Mouse (Mus musculus): ENCODE results near the gene Ptprn2. TPM values are rescaled to one million over a fixed set of nuclear protein-coding genes. Genes with fewer than 3 reads are reported as not detected.

The Ptprn2 gene
- polyA plus RNA-seq, 1 experiment from 2014 or later = 7.9 TPM

DNA sequence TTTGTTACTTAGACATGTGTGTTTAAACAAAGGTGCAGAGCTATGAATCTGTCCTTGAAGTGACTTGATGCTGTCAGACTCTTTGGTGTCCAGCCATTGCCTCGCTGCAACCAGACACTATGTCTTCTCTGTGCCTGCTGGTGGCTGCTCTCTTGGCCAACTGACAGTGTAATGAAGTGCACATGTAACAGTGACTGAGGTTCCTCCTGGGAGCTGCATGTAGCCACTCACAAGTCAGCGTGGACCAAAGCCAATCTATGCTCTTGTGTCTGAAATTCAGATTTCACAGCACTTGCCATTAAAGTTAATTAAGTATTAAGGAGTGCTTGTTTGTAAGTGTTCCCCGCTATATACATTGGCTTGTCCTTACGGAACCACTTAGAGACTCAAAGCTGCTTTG, 537.7 kb downstream of the Ptprn2 start:
- H3K4me3 ChIP-seq = no peak overlapping the region
- no peak for DNase-seq (ENCODE audit: low spot score)
- H3K27me3 ChIP-seq (ENCODE audit: low read depth, poor library complexity, severe bottlenecking) = no peaks in the 10 kb centered on the region
- H3K9me3 ChIP-seq (replicated peaks) = no peaks in the 10 kb centered on the region
- WGBS = 90% methylated on average over 4 of the region's 4 CpGs
- peaks cover 11% of the 10 kb centered on the region for H3K4me1 ChIP-seq
- H3K36me3 ChIP-seq = no peaks in the 10 kb centered on the region
- H3K27ac ChIP-seq (replicated peaks) = no peak overlapping the region

GRCm38 (mm10) chr12:117024916-117025315, 539.4 kb downstream of the Ptprn2 start:
- no peaks in the 10 kb centered on the region for H3K36me3 ChIP-seq
- no peak for DNase-seq (ENCODE audit: low spot score)
- H3K4me1 ChIP-seq = peaks cover 24% of the 10 kb centered on the region
- H3K27ac ChIP-seq (replicated peaks) = 0 out of 2 replicates have a peak overlapping the region, but pooled peaks have one; percentile 2
- H3K27me3 ChIP-seq (ENCODE audit: low read depth, poor library complexity, severe bottlenecking) = no peaks in the 10 kb centered on the region
- no peak overlapping the region for H3K4me3 ChIP-seq
- WGBS = 92% methylated on average over 4 of the region's 4 CpGs
- no peaks in the 10 kb centered on the region for H3K9me3 ChIP-seq (replicated peaks)

DNA sequence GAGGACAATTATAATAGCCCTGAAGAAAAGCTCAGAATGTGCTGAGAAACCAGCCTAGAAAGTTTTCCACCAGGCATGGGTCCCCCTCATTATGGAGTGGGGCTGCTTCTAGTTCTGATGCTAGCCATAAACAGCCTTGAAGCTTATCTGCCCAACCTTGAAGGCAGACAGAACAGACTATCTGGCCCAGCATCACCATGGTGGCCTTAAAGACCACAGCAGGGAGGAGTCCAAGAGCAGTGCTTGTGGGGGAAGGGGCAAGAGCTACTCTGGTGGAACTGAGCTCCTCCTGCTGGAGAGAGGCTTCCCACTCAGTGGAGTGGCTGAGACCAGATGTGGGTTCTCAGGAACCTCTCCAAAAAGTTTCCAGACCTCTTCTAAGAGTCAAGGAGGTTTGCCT, 540.2 kb downstream of the Ptprn2 start:
- Histone ChIP-seq H3K9me3 (replicated peaks) (no peaks in the 10 kb centered on the region), H3K27ac (replicated peaks) (0 out of 2 replicates have a peak overlapping the region, but pooled peaks have one; percentile 23), H3K36me3 (no peaks in the 10 kb centered on the region), H3K4me1 (peaks cover 24% of the 10 kb centered on the region), H3K27me3 (ENCODE audit: low read depth, poor library complexity, severe bottlenecking) (no peaks in the 10 kb centered on the region), H3K4me3 (no peak overlapping the region)
- no peak for DNase-seq (ENCODE audit: low spot score)

- no peaks in the 10 kb centered on the region for H3K27me3 ChIP-seq (ENCODE audit: low read depth, poor library complexity, severe bottlenecking)
- no peak overlapping the region for H3K4me3 ChIP-seq
- no peaks in the 10 kb centered on the region for H3K9me3 ChIP-seq (replicated peaks)
- H3K36me3 ChIP-seq = no peaks in the 10 kb centered on the region
- no peak for DNase-seq (ENCODE audit: low spot score)
- peaks cover 24% of the 10 kb centered on the region for H3K4me1 ChIP-seq
- H3K27ac ChIP-seq (replicated peaks) = peak overlapping the region; percentile 76; the same call in 1 of the 2 replicates
- 93% methylated on average over 6 of the region's 6 CpGs for WGBS
Observed at GRCm38 (mm10) chr12:117027351-117027750, 541.8 kb downstream of the Ptprn2 start.

- no peak for DNase-seq (ENCODE audit: low spot score)
- Histone ChIP-seq H3K9me3 (replicated peaks) (no peaks in the 10 kb centered on the region), H3K4me3 (no peak overlapping the region), H3K4me1 (peaks cover 24% of the 10 kb centered on the region), H3K27ac (replicated peaks) (peak overlapping the region; percentile 76), H3K36me3 (no peaks in the 10 kb centered on the region), H3K27me3 (ENCODE audit: low read depth, poor library complexity, severe bottlenecking) (no peaks in the 10 kb centered on the region)
- WGBS = 75% methylated on average over 5 of the region's 5 CpGs
Observed at GRCm38 (mm10) chr12:117028333-117028961, 542.9 kb downstream of the Ptprn2 start.

- H3K27ac ChIP-seq (replicated peaks) = no peak overlapping the region; the same call in 1 of the 2 replicates
- no peaks in the 10 kb centered on the region for H3K9me3 ChIP-seq (replicated peaks)
- no peaks in the 10 kb centered on the region for H3K36me3 ChIP-seq
- no peak for DNase-seq (ENCODE audit: low spot score)
- H3K4me3 ChIP-seq = no peak overlapping the region
- peaks cover 28% of the 10 kb centered on the region for H3K4me1 ChIP-seq
- 95% methylated on average over 1 of the region's 1 CpGs for WGBS
- no peaks in the 10 kb centered on the region for H3K27me3 ChIP-seq (ENCODE audit: low read depth, poor library complexity, severe bottlenecking)
Observed at GRCm38 (mm10) chr12:117033172-117033571, 547.7 kb downstream of the Ptprn2 start.

DNA sequence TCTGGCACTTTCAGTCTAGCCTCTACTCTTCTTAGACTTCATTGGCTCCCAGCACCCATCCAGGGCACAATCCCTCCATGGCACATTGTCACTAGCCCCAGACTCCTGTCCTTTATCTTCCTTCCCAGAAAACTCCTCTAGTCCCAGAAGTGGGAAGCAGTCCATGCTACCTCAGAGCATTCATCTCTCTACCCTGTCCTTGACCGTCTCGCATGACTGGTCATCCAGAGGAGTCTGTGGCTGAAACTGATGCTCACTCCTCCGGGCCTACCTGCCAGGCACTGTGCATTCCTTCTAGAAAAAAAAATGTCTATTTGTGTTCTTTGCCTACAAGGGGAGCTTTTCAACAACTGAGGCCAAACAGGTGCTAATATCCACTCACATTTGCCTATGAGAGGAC, 549.0 kb downstream of the Ptprn2 start:
- DNase-seq (ENCODE audit: low spot score) = no peak
- WGBS = 93% methylated on average over 3 of the region's 3 CpGs
- H3K4me1 ChIP-seq = peaks cover 26% of the 10 kb centered on the region
- H3K36me3 ChIP-seq = no peaks in the 10 kb centered on the region
- H3K27me3 ChIP-seq (ENCODE audit: low read depth, poor library complexity, severe bottlenecking) = no peaks in the 10 kb centered on the region
- no peak overlapping the region for H3K4me3 ChIP-seq
- no peaks in the 10 kb centered on the region for H3K9me3 ChIP-seq (replicated peaks)
- H3K27ac ChIP-seq (replicated peaks) = 0 out of 2 replicates have a peak overlapping the region, but pooled peaks have one; percentile 14

- 0 out of 2 replicates have a peak overlapping the region, but pooled peaks have one; percentile 73 for H3K27ac ChIP-seq (replicated peaks)
- WGBS = 6% methylated on average over 2 of the region's 2 CpGs
Observed at GRCm38 (mm10) chr12:117035243-117035642, 549.7 kb downstream of the Ptprn2 start.

DNA sequence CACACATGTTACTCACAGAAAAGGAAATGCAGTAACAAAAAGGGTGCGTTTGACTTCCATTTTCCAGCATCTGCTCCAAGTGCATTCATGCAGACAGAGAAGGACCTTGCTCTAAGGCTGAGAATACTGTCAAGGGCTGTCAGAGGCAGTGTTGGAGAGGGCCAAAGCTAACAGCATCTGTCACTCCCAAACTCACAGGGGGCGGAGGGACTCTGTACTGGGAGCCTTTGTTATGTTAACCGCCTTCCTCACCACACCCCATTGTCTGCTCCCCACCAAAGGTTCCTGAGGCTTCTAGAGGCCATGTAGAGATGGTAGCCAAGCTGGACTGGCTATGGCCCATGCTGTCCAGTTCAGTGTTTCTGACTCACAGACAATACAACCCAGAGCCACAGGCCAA, 553.9 kb downstream of the Ptprn2 start:
- Histone ChIP-seq H3K27me3 (ENCODE audit: low read depth, poor library complexity, severe bottlenecking) (no peaks in the 10 kb centered on the region), H3K36me3 (no peaks in the 10 kb centered on the region), H3K4me1 (peaks cover 38% of the 10 kb centered on the region), H3K9me3 (replicated peaks) (peaks cover 8% of the 10 kb centered on the region), H3K4me3 (no peak overlapping the region), H3K27ac (replicated peaks) (peak overlapping the region; percentile 82)
- WGBS = 25% methylated on average over 3 of the region's 3 CpGs
- DNase-seq (ENCODE audit: low spot score) = peak; percentile 49

More at GRCm38 (mm10) chr12:117035243-117035642, 549.7 kb downstream of the Ptprn2 start:
- no peaks in the 10 kb centered on the region for H3K36me3 ChIP-seq
- peaks cover 1% of the 10 kb centered on the region; the same call in 1 of the 2 replicates for H3K9me3 ChIP-seq (replicated peaks)
- H3K4me3 ChIP-seq = no peak overlapping the region
- no peaks in the 10 kb centered on the region for H3K27me3 ChIP-seq (ENCODE audit: low read depth, poor library complexity, severe bottlenecking)
- peaks cover 32% of the 10 kb centered on the region for H3K4me1 ChIP-seq
- peak; percentile 68 for DNase-seq (ENCODE audit: low spot score)

DNA sequence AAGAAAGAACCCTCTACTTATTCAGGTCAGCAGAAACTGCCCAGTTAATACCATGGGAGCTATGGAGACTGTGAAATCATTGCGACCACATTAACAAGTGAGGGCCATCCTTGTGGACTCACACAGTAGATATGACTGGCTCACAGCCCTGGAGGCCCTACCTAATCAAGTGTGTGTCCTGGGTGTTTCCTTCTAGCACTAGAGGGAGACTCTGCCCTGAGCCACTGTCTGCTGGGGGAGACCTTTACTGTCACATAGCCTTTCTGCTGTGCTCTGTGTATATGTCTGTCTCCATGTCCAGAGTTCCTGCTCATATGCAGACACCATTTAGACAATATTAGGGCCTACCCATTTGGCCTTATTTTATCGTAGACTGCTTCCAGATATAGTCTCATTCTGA, 555.9 kb downstream of the Ptprn2 start:
- peaks cover 8% of the 10 kb centered on the region for H3K9me3 ChIP-seq (replicated peaks)
- H3K27ac ChIP-seq (replicated peaks) = 0 out of 2 replicates have a peak overlapping the region, but pooled peaks have one; percentile 38
- 91% methylated on average over 2 of the region's 2 CpGs for WGBS
- peaks cover 25% of the 10 kb centered on the region for H3K4me1 ChIP-seq
- H3K27me3 ChIP-seq (ENCODE audit: low read depth, poor library complexity, severe bottlenecking) = peaks cover 14% of the 10 kb centered on the region
- DNase-seq (ENCODE audit: low spot score) = no peak
- no peak overlapping the region for H3K4me3 ChIP-seq
- no peaks in the 10 kb centered on the region for H3K36me3 ChIP-seq

DNA sequence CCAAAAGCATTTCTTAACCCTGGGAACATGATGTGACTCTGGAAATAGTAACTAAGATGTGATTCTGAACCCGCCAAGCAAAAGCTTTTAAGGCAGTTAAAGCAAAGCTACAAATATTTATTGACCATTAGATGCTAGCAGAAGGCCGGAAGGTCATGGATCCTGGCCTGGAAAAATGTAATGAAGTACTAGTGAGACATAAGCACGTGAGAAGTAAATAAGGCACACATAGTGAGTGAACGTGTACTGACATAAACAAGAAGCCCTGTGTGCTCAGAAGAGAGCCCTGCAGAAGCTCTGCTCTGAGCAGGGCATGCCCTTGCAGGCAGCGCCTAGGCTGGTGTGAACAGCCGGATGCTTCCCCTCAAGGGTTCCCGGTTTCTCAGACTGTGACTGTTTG, 557.2 kb downstream of the Ptprn2 start:
- DNase-seq (ENCODE audit: low spot score) = no peak

GRCm38 (mm10) chr12:117047384-117048251, 562.1 kb downstream of the Ptprn2 start:
- peak; percentile 77 for DNase-seq (ENCODE audit: low spot score)
- peaks cover 44% of the 10 kb centered on the region for H3K4me1 ChIP-seq
- H3K27me3 ChIP-seq (ENCODE audit: low read depth, poor library complexity, severe bottlenecking) = peaks cover 44% of the 10 kb centered on the region
- H3K27ac ChIP-seq (replicated peaks) = peak overlapping the region; percentile 88
- no peaks in the 10 kb centered on the region for H3K9me3 ChIP-seq (replicated peaks)
- H3K36me3 ChIP-seq = no peaks in the 10 kb centered on the region
- WGBS = 4% methylated on average over 3 of the region's 3 CpGs
- H3K4me3 ChIP-seq = peak overlapping the region; percentile 12; the same call in 1 of the 2 replicates

More for the DNA sequence above, 557.2 kb downstream of the Ptprn2 start:
- Histone ChIP-seq H3K4me3 (no peak overlapping the region), H3K36me3 (no peaks in the 10 kb centered on the region), H3K4me1 (peaks cover 36% of the 10 kb centered on the region), H3K27ac (replicated peaks) (no peak overlapping the region), H3K9me3 (replicated peaks) (peaks cover 8% of the 10 kb centered on the region), H3K27me3 (ENCODE audit: low read depth, poor library complexity, severe bottlenecking) (peaks cover 17% of the 10 kb centered on the region)
- 88% methylated on average over 7 of the region's 7 CpGs for WGBS

GRCm38 (mm10) chr12:117049829-117050228, 564.3 kb downstream of the Ptprn2 start:
- no peak overlapping the region; the same call in 1 of the 2 replicates for H3K27ac ChIP-seq (replicated peaks)
- H3K27me3 ChIP-seq (ENCODE audit: low read depth, poor library complexity, severe bottlenecking) = peaks cover 42% of the 10 kb centered on the region
- no peaks in the 10 kb centered on the region for H3K36me3 ChIP-seq
- 93% methylated on average over 10 of the region's 10 CpGs for WGBS
- no peak for DNase-seq (ENCODE audit: low spot score)
- H3K4me3 ChIP-seq = no peak overlapping the region
- H3K4me1 ChIP-seq = peaks cover 66% of the 10 kb centered on the region
- H3K9me3 ChIP-seq (replicated peaks) = no peaks in the 10 kb centered on the region

Measured in midbrain, embryonic 10.5 days (tissue).